Mouse (Mus musculus) spleen, embryonic (tissue): ENCODE results near the gene Plscr5.

Source experiments
- CTCF ChIA-PET: fragments of 350-600 bp; sonication (Branson Sonifier 250); formaldehyde crosslinking; loops from one replicate; lab custom pipeline; 2022; lab: Charles Lee

Plscr5 gene

GRCm38 (mm10) chr9:92192636-92193035 is at the start of gene Plscr5:
Gene Plscr5 (plus strand): TSS chr9:92192936.
- CTCF ChIA-PET = interaction anchor here (0.7 kb wide), 1 partner anchor 392 kb away, joined by 3 read pairs; no protein-coding TSS in a partner anchor

GRCm38 (mm10) chr9:92147555-92148248 is 45.0 kb upstream of the Plscr5 start:
- CTCF ChIA-PET = interaction anchor here (0.6 to 0.7 kb wide), 2 partner anchors 21 to 61 kb away, joined by 3 to 6 read pairs; no protein-coding TSS in a partner anchor

GRCm38 (mm10) chr9:92162213-92162612 is 30.5 kb upstream of the Plscr5 start:
- CTCF ChIA-PET = no interaction called here

GRCm38 (mm10) chr9:92173318-92173985 is 19.3 kb upstream of the Plscr5 start:
- CTCF ChIA-PET = no interaction called here

- CTCF ChIA-PET = no interaction called here
Observed at GRCm38 (mm10) chr9:92174176-92175075, 18.3 kb upstream of the Plscr5 start.

GRCm38 (mm10) chr9:92178861-92179469 is 13.8 kb upstream of the Plscr5 start:
- CTCF ChIA-PET = no interaction called here

GRCm38 (mm10) chr9:92191295-92191694 is 1.4 kb upstream of the Plscr5 start:
- CTCF ChIA-PET = no interaction called here

- CTCF ChIA-PET = no interaction called here
Observed at GRCm38 (mm10) chr9:92198408-92198807, 5.7 kb downstream of the Plscr5 start.

GRCm38 (mm10) chr9:92199564-92199963 is 6.8 kb downstream of the Plscr5 start:
- CTCF ChIA-PET = interaction anchor here (0.6 kb wide), 1 partner anchor 680 kb away, joined by 7 read pairs; no protein-coding TSS in a partner anchor

- CTCF ChIA-PET = no interaction called here
Observed at GRCm38 (mm10) chr9:92204397-92204796, 11.7 kb downstream of the Plscr5 start.

- CTCF ChIA-PET = no interaction called here
Observed at GRCm38 (mm10) chr9:92207307-92207706, 14.6 kb downstream of the Plscr5 start.

- CTCF ChIA-PET = no interaction called here
Observed at GRCm38 (mm10) chr9:92207757-92208156, 15.0 kb downstream of the Plscr5 start.

GRCm38 (mm10) chr9:92209850-92210249 is 17.1 kb downstream of the Plscr5 start:
- CTCF ChIA-PET = no interaction called here

- CTCF ChIA-PET = no interaction called here
Observed at GRCm38 (mm10) chr9:92210386-92210967, 17.7 kb downstream of the Plscr5 start.

GRCm38 (mm10) chr9:92211048-92211447 is 18.3 kb downstream of the Plscr5 start:
- CTCF ChIA-PET = no interaction called here

- CTCF ChIA-PET = no interaction called here
Observed at GRCm38 (mm10) chr9:92217484-92217883, 24.7 kb downstream of the Plscr5 start.

GRCm38 (mm10) chr9:92217896-92218295 is 25.2 kb downstream of the Plscr5 start:
- CTCF ChIA-PET = no interaction called here

GRCm38 (mm10) chr9:92220151-92220550 is 27.4 kb downstream of the Plscr5 start:
- CTCF ChIA-PET = no interaction called here

- CTCF ChIA-PET = no interaction called here
Observed at GRCm38 (mm10) chr9:92221480-92221879, 28.7 kb downstream of the Plscr5 start.

GRCm38 (mm10) chr9:92224598-92225231 is 32.0 kb downstream of the Plscr5 start:
- CTCF ChIA-PET = no interaction called here
